Mouse (Mus musculus): ENCODE data around the gene Fam131b. TPM values are rescaled to one million over a fixed set of nuclear protein-coding genes. Genes with fewer than 3 reads are reported as not detected.

The Fam131b gene
- polyA plus RNA-seq, 1 experiment from 2014 or later, result 7.5 TPM

DNA sequence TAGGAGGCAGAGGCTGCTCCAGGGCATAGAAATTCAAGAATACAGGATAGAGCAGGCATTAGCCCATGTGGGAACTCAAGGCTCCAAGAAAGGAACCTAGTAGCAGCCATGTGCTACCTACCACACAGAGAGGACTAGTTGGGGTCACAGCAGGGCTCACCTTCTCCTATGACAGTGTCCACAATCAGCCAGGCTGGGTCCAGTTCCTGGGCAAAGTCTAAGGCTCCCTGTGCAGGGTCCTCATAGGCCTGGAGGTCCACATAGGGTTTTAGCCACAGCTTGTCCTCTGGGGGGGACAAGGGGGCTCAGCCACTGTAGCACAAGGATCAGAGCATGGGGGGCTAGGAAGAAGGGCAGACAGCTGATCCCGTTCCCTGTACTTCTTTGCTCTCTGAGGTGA is 38.1 kb upstream of the Fam131b start:
- Histone ChIP-seq H3K4me3 (no peak overlapping the region), H3K9ac (no peak overlapping the region), H3K4me1 (replicated peaks) (peaks cover 4% of the 10 kb centered on the region; the same call in 1 of the 2 replicates), H3K9me3 (no peaks in the 10 kb centered on the region), H3K36me3 (peaks cover 19% of the 10 kb centered on the region), H3K4me2 (no peak overlapping the region), H3K27me3 (no peaks in the 10 kb centered on the region), H3K27ac (replicated peaks) (no peak overlapping the region)
- ATAC-seq (ENCODE audit: low FRiP score, low read depth), result no peak
- WGBS, result 95% methylated on average over 1 of the region's 1 CpGs

DNA sequence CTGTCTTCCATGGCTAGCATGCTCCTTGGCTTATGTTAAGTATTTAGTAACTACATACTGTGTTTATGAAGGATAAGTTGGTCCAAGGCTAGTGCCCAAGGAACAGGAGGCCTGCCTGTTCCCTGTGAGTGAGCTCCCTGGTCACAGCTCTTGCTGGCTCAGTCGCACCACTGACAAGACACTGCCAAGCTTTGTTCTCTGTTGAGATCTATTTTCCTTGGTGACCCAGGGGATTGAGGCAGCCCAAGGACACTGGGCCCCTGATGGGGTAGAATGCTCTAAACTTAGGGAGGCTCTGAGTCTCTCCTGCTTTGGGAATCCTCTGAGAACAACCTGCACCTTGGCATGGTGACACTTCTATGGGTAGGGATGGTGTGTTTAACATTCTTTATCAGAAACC is 37.6 kb upstream of the Fam131b start:
- Histone ChIP-seq H3K4me2 (no peak overlapping the region), H3K27ac (replicated peaks) (no peak overlapping the region), H3K9ac (no peak overlapping the region), H3K4me1 (replicated peaks) (peaks cover 4% of the 10 kb centered on the region; the same call in 1 of the 2 replicates), H3K9me3 (no peaks in the 10 kb centered on the region), H3K36me3 (peaks cover 23% of the 10 kb centered on the region), H3K27me3 (no peaks in the 10 kb centered on the region), H3K4me3 (no peak overlapping the region)
- 54% methylated on average over 1 of the region's 1 CpGs for WGBS
- ATAC-seq (ENCODE audit: low FRiP score, low read depth), result no peak

DNA sequence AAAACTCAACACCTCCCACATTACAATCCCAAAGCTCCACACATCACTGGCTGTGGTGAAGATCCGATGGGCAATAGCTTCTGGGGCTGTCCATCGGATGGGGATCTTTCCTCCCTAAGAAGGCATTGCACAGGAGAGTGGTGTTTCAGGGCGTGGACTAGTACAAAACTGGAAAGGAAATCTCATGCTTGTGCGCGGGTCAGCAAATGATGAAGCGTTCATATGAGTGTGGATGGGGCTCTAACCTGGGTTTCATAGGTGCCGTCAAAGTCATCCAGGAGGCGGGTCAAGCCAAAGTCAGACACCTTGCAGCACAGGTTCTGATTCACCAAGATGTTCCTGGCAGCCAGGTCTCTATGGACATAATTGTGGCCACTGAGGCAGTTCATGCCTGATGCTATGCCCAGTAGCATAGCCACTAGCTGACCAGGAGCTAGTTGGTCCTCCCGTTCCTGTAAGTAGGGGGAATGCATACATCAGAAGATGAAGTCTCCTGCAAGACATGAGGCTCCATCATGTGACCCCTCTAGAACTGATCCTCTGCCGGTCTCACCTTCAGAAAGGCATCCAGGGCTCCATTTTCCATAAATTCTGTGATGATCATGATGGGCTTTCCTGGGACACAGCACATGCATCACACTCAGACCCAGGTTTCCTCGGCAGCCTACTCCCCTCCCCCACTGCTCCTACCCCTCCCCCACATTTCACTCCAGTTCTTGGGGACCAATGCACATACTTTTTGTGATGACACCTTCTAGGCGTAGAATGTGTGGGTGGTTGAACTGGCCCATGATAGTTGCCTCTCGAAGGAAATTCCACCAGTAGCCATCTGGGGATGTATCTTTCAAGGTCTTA is 36.8 kb upstream of the Fam131b start:
- peaks cover 4% of the 10 kb centered on the region; the same call in 1 of the 2 replicates for H3K4me1 ChIP-seq (replicated peaks)
- H3K9ac ChIP-seq, result no peak overlapping the region
- no peak for ATAC-seq (ENCODE audit: low FRiP score, low read depth)
- WGBS, result 92% methylated on average over 13 of the region's 13 CpGs
- H3K27me3 ChIP-seq, result no peaks in the 10 kb centered on the region
- H3K27ac ChIP-seq (replicated peaks), result no peak overlapping the region
- H3K36me3 ChIP-seq, result peaks cover 29% of the 10 kb centered on the region
- H3K9me3 ChIP-seq, result no peaks in the 10 kb centered on the region
- no peak overlapping the region for H3K4me2 ChIP-seq
- no peak overlapping the region for H3K4me3 ChIP-seq

- Histone ChIP-seq H3K27ac (replicated peaks) (no peak overlapping the region), H3K27me3 (no peaks in the 10 kb centered on the region), H3K9me3 (no peaks in the 10 kb centered on the region), H3K9ac (no peak overlapping the region), H3K4me3 (no peak overlapping the region), H3K4me2 (no peak overlapping the region), H3K4me1 (replicated peaks) (peaks cover 4% of the 10 kb centered on the region; the same call in 1 of the 2 replicates), H3K36me3 (peaks cover 36% of the 10 kb centered on the region)
- no peak for ATAC-seq (ENCODE audit: low FRiP score, low read depth)
- 91% methylated on average over 6 of the region's 6 CpGs for WGBS
Observed at GRCm38 (mm10) chr6:42360231-42360840, 35.9 kb upstream of the Fam131b start.

- WGBS, result 82% methylated on average over 9 of the region's 9 CpGs
- H3K36me3 ChIP-seq, result peaks cover 36% of the 10 kb centered on the region
- no peak for ATAC-seq (ENCODE audit: low FRiP score, low read depth)
Observed at GRCm38 (mm10) chr6:42359364-42360147, 35.1 kb upstream of the Fam131b start.

DNA sequence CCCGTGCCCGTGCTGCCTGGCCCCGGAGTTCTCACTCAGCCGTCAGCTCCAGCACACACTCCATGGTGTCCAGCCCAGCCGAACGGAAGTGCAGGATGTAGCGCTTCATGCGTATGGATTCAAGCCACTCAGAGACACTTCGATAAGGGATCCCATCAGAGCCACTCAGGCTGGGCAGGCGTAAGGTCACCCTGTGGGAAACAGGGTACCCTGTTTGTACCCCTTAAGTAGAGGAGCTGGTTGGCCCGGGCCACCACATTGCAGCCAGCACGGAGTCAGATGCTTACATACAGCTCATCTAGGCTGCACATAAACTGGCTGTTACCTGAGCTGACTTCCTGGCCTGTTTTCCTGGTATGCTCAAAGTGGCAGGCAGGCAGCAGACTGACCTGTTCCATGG is 34.5 kb upstream of the Fam131b start:
- peaks cover 15% of the 10 kb centered on the region for H3K4me1 ChIP-seq (replicated peaks)
- no peak overlapping the region for H3K27ac ChIP-seq (replicated peaks)
- H3K9me3 ChIP-seq, result no peaks in the 10 kb centered on the region
- no peak for ATAC-seq (ENCODE audit: low FRiP score, low read depth)
- no peak overlapping the region for H3K9ac ChIP-seq
- no peak overlapping the region for H3K4me3 ChIP-seq
- WGBS, result 94% methylated on average over 12 of the region's 12 CpGs
- H3K4me2 ChIP-seq, result no peak overlapping the region
- peaks cover 36% of the 10 kb centered on the region for H3K36me3 ChIP-seq
- H3K27me3 ChIP-seq, result no peaks in the 10 kb centered on the region

More at GRCm38 (mm10) chr6:42359364-42360147, 35.1 kb upstream of the Fam131b start:
- Histone ChIP-seq H3K4me1 (replicated peaks) (peaks cover 8% of the 10 kb centered on the region), H3K4me2 (no peak overlapping the region), H3K9me3 (no peaks in the 10 kb centered on the region), H3K9ac (no peak overlapping the region), H3K27me3 (no peaks in the 10 kb centered on the region), H3K27ac (replicated peaks) (no peak overlapping the region), H3K4me3 (no peak overlapping the region)

- ATAC-seq (ENCODE audit: low FRiP score, low read depth), result no peak
- no peak overlapping the region for H3K4me2 ChIP-seq
- H3K4me3 ChIP-seq, result no peak overlapping the region
- H3K4me1 ChIP-seq (replicated peaks), result peaks cover 20% of the 10 kb centered on the region
- 60% methylated on average over 6 of the region's 6 CpGs for WGBS
- no peak overlapping the region for H3K27ac ChIP-seq (replicated peaks)
- no peaks in the 10 kb centered on the region for H3K27me3 ChIP-seq
- H3K9ac ChIP-seq, result no peak overlapping the region
- no peaks in the 10 kb centered on the region for H3K9me3 ChIP-seq
- peaks cover 36% of the 10 kb centered on the region for H3K36me3 ChIP-seq
Observed at GRCm38 (mm10) chr6:42357901-42358300, 33.5 kb upstream of the Fam131b start.

- WGBS, result 99% methylated on average over 5 of the region's 5 CpGs
- no peak for ATAC-seq (ENCODE audit: low FRiP score, low read depth)
- peaks cover 18% of the 10 kb centered on the region for H3K4me1 ChIP-seq (replicated peaks)
- no peaks in the 10 kb centered on the region for H3K27me3 ChIP-seq
- H3K9ac ChIP-seq, result no peak overlapping the region
- H3K4me2 ChIP-seq, result no peak overlapping the region
- no peak overlapping the region for H3K27ac ChIP-seq (replicated peaks)
- H3K9me3 ChIP-seq, result no peaks in the 10 kb centered on the region
- H3K4me3 ChIP-seq, result no peak overlapping the region
- H3K36me3 ChIP-seq, result peaks cover 36% of the 10 kb centered on the region
Observed at GRCm38 (mm10) chr6:42356913-42357312, 32.5 kb upstream of the Fam131b start.

- Histone ChIP-seq H3K9ac (no peak overlapping the region), H3K4me1 (replicated peaks) (peaks cover 27% of the 10 kb centered on the region), H3K27ac (replicated peaks) (no peak overlapping the region), H3K4me3 (no peak overlapping the region), H3K4me2 (no peak overlapping the region), H3K27me3 (no peaks in the 10 kb centered on the region), H3K9me3 (no peaks in the 10 kb centered on the region), H3K36me3 (peaks cover 36% of the 10 kb centered on the region)
- WGBS, result 93% methylated on average over 13 of the region's 13 CpGs
- ATAC-seq (ENCODE audit: low FRiP score, low read depth), result no peak
Observed at GRCm38 (mm10) chr6:42355794-42356600, 31.6 kb upstream of the Fam131b start.

GRCm38 (mm10) chr6:42355366-42355765 is 30.9 kb upstream of the Fam131b start:
- H3K27ac ChIP-seq (replicated peaks), result no peak overlapping the region
- H3K9me3 ChIP-seq, result no peaks in the 10 kb centered on the region
- H3K27me3 ChIP-seq, result no peaks in the 10 kb centered on the region
- WGBS, result 94% methylated on average over 6 of the region's 6 CpGs
- H3K9ac ChIP-seq, result no peak overlapping the region
- peaks cover 36% of the 10 kb centered on the region for H3K36me3 ChIP-seq
- ATAC-seq (ENCODE audit: low FRiP score, low read depth), result no peak
- H3K4me2 ChIP-seq, result no peak overlapping the region
- no peak overlapping the region for H3K4me3 ChIP-seq
- H3K4me1 ChIP-seq (replicated peaks), result peaks cover 33% of the 10 kb centered on the region

All from hindbrain, embryonic 15.5 days (tissue).